Mouse (Mus musculus) thymus, adult 2 months (tissue): ENCODE measurements at regions not wholly inside any gene's neighbourhood (a gene's known extent, or its start where the extent isn't known, plus 50 kb on each side); places are given as distances from the start of the nearest gene placed in this dataset.

ENCODE experiments used
- CTCF ChIP-seq: fragments of 200-500 bp; IDR thresholded peaks from 2 replicates; pipeline ENCODE4 v1.5.1; 2012; ENCODE audit warnings: mild to moderate bottlenecking, control low read depth, low read length, moderate library complexity, borderline replicate concordance; ENCODE audit not compliant: control insufficient read depth, poor library complexity, insufficient read depth; ENCODE audit errors: extremely low read depth
- POLR2A ChIP-seq: fragments of 200-500 bp; IDR thresholded peaks from 2 replicates; pipeline ENCODE4 v1.6.1; 2012; ENCODE audit warnings: mild to moderate bottlenecking, low read length, control low read depth, moderate library complexity; ENCODE audit not compliant: control insufficient read depth, poor library complexity, insufficient read depth; ENCODE audit errors: extremely low read depth

DNA sequence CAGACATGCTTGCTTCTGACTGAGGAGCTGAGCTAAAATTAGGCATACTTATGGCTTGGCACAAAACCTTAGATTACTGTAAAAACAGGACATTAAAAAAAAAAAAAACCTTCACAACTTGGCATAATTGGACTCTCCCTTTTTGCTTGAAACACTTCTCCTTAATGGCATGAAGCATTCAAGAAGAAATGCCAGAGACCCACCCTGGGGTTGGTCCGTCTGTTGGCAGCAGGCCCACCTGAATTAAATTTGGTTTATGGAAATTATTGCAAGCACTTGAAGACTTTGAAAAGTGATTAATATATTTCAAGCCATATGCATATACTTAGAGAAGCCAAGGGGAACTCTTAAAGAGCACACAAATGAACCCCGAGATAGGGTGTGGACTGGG is 146.8 kb upstream of the Foxq1 start:
- TF ChIP-seq CTCF (no peak), POLR2A (no peak)
